Mouse (Mus musculus) limb, embryonic 13.5 days (tissue): ENCODE results near the gene Aldh1l1. TPM values are rescaled to one million over a fixed set of nuclear protein-coding genes. Genes with fewer than 3 reads are reported as not detected.
A peak's percentile ranks its signal among the peaks of the same experiment; 100 is the strongest.

Experiments used
- ATAC-seq: fragments of 200-750 bp; cut with Nextera tagmentation; 2 replicates; pipeline ENCODE4 v1.8.0; 2017; ENCODE audit warnings: low read depth, moderate number of reproducible peaks, moderate TSS enrichment; ENCODE audit not compliant: low FRiP score
- H3K27ac ChIP-seq: fragments of 300-500 bp; sonication (generic); 2 replicates; pipeline ENCODE4 v1.5.1; 2015; ENCODE audit warnings: inconsistent platforms, mild to moderate bottlenecking, moderate library complexity
- H3K27me3 ChIP-seq: fragments of 300-500 bp; sonication (generic); 2 replicates; pipeline ENCODE4 v1.6.1; 2015; ENCODE audit warnings: mild to moderate bottlenecking, inconsistent platforms
- H3K36me3 ChIP-seq: fragments of 300-500 bp; sonication (generic); 2 replicates; pipeline ENCODE4 v1.6.1; 2015; ENCODE audit warnings: inconsistent platforms, mild to moderate bottlenecking, moderate library complexity
- H3K4me1 ChIP-seq: fragments of 300-500 bp; sonication (generic); 2 replicates; pipeline ENCODE4 v1.6.1; 2015; ENCODE audit warnings: inconsistent platforms
- H3K4me2 ChIP-seq: fragments of 300-500 bp; sonication (generic); replicated peaks from 2 replicates; pipeline ENCODE4 v1.6.1; 2015; ENCODE audit warnings: inconsistent platforms, mild to moderate bottlenecking, moderate library complexity
- H3K4me3 ChIP-seq: fragments of 300-500 bp; sonication (generic); 2 replicates; pipeline ENCODE4 v1.5.1; 2015; ENCODE audit warnings: moderate library complexity, mild to moderate bottlenecking, inconsistent platforms
- H3K9ac ChIP-seq: fragments of 300-500 bp; sonication (generic); 2 replicates; pipeline ENCODE4 v1.6.1; 2015; ENCODE audit warnings: mild to moderate bottlenecking, inconsistent platforms
- H3K9me3 ChIP-seq: fragments of 300-500 bp; sonication (generic); 2 replicates; pipeline ENCODE4 v1.6.1; 2016; ENCODE audit warnings: inconsistent platforms
- WGBS: fragments of 180-500 bp; shearing (Covaris S2); methylation state at CpG from one replicate; pipeline ENCODE4 v1.1.7; 2015; 5-methylcytosine and 5-hydroxymethylcytosine counted together
- polyA plus RNA-seq: library from polyadenylated mRNA; unstranded; fragments of >200 nt; fragmentation: Nextera tagmentation; extraction: Ambion mirVana; gene quantifications from 2 replicates; pipeline ENCODE4 v1.2.1, GENCODE M21; 2015

The Aldh1l1 gene
- polyA plus RNA-seq, 1 experiment from 2014 or later: 2.4 TPM

GRCm38 (mm10) chr6:90472697-90473096, 13.5 kb upstream of the Aldh1l1 start:
- Histone ChIP-seq H3K4me2 (no peak overlapping the region), H3K4me1 (peaks cover 27% of the 10 kb centered on the region), H3K27me3 (no peaks in the 10 kb centered on the region), H3K9ac (no peak overlapping the region), H3K36me3 (no peaks in the 10 kb centered on the region), H3K9me3 (no peaks in the 10 kb centered on the region), H3K27ac (no peak overlapping the region), H3K4me3 (no peak overlapping the region)
- no peak for ATAC-seq
- 91% methylated on average over 3 of the region's 3 CpGs for WGBS

- Histone ChIP-seq H3K4me3 (no peak overlapping the region), H3K4me1 (peaks cover 27% of the 10 kb centered on the region), H3K27ac (no peak overlapping the region), H3K36me3 (no peaks in the 10 kb centered on the region), H3K4me2 (no peak overlapping the region), H3K9ac (no peak overlapping the region), H3K27me3 (no peaks in the 10 kb centered on the region), H3K9me3 (no peaks in the 10 kb centered on the region)
- ATAC-seq: no peak
- 92% methylated on average over 24 of the region's 24 CpGs for WGBS
Observed at GRCm38 (mm10) chr6:90473630-90474360, 12.4 kb upstream of the Aldh1l1 start.

- no peak overlapping the region for H3K4me2 ChIP-seq
- 85% methylated on average over 3 of the region's 3 CpGs for WGBS
- H3K27ac ChIP-seq: no peak overlapping the region
- no peak overlapping the region for H3K4me3 ChIP-seq
- H3K27me3 ChIP-seq: no peaks in the 10 kb centered on the region
- H3K9ac ChIP-seq: no peak overlapping the region
- no peaks in the 10 kb centered on the region for H3K36me3 ChIP-seq
- no peaks in the 10 kb centered on the region for H3K9me3 ChIP-seq
- H3K4me1 ChIP-seq: peaks cover 27% of the 10 kb centered on the region
- ATAC-seq: no peak
Observed at GRCm38 (mm10) chr6:90474361-90474750, 11.9 kb upstream of the Aldh1l1 start.

- Histone ChIP-seq H3K4me1 (peaks cover 27% of the 10 kb centered on the region), H3K9ac (no peak overlapping the region), H3K9me3 (no peaks in the 10 kb centered on the region), H3K36me3 (no peaks in the 10 kb centered on the region), H3K4me2 (no peak overlapping the region), H3K27ac (no peak overlapping the region), H3K27me3 (no peaks in the 10 kb centered on the region), H3K4me3 (no peak overlapping the region)
- 81% methylated on average over 4 of the region's 4 CpGs for WGBS
- no peak for ATAC-seq
Observed at GRCm38 (mm10) chr6:90475176-90475853, 10.9 kb upstream of the Aldh1l1 start.

GRCm38 (mm10) chr6:90475854-90476212, 10.4 kb upstream of the Aldh1l1 start:
- Histone ChIP-seq H3K27me3 (no peaks in the 10 kb centered on the region), H3K4me1 (peaks cover 23% of the 10 kb centered on the region), H3K4me3 (no peak overlapping the region), H3K36me3 (no peaks in the 10 kb centered on the region), H3K4me2 (no peak overlapping the region), H3K27ac (no peak overlapping the region), H3K9me3 (no peaks in the 10 kb centered on the region), H3K9ac (no peak overlapping the region)
- ATAC-seq: no peak
- WGBS: 74% methylated on average over 3 of the region's 3 CpGs

- 0 out of 2 replicates have a peak, but pooled peaks have one; percentile 33 for ATAC-seq
- Histone ChIP-seq H3K4me2 (no peak overlapping the region), H3K9ac (no peak overlapping the region), H3K27ac (no peak overlapping the region), H3K4me3 (no peak overlapping the region), H3K36me3 (no peaks in the 10 kb centered on the region), H3K4me1 (peaks cover 11% of the 10 kb centered on the region), H3K9me3 (no peaks in the 10 kb centered on the region), H3K27me3 (no peaks in the 10 kb centered on the region)
- 54% methylated on average over 14 of the region's 14 CpGs for WGBS
Observed at GRCm38 (mm10) chr6:90476941-90477518, 9.2 kb upstream of the Aldh1l1 start.

- Histone ChIP-seq H3K36me3 (no peaks in the 10 kb centered on the region), H3K27ac (no peak overlapping the region), H3K4me2 (no peak overlapping the region), H3K9me3 (no peaks in the 10 kb centered on the region), H3K4me3 (no peak overlapping the region), H3K4me1 (0 out of 2 replicates have a peak, but pooled peaks cover 4% of the 10 kb centered on the region), H3K27me3 (no peaks in the 10 kb centered on the region), H3K9ac (no peak overlapping the region)
- WGBS: 33% methylated on average over 3 of the region's 3 CpGs
- ATAC-seq: no peak
Observed at GRCm38 (mm10) chr6:90484249-90484648, 2.0 kb upstream of the Aldh1l1 start.

GRCm38 (mm10) chr6:90484876-90485275, 1.4 kb upstream of the Aldh1l1 start:
- H3K9me3 ChIP-seq: no peaks in the 10 kb centered on the region
- WGBS: 84% methylated on average over 5 of the region's 5 CpGs
- H3K27ac ChIP-seq: no peak overlapping the region
- H3K4me2 ChIP-seq: no peak overlapping the region
- H3K27me3 ChIP-seq: no peaks in the 10 kb centered on the region
- no peak overlapping the region for H3K4me3 ChIP-seq
- ATAC-seq: no peak
- H3K36me3 ChIP-seq: no peaks in the 10 kb centered on the region
- H3K4me1 ChIP-seq: 0 out of 2 replicates have a peak, but pooled peaks cover 4% of the 10 kb centered on the region
- H3K9ac ChIP-seq: no peak overlapping the region

GRCm38 (mm10) chr6:90487531-90487930, 1.3 kb downstream of the Aldh1l1 start:
- Histone ChIP-seq H3K27me3 (no peaks in the 10 kb centered on the region), H3K9ac (no peak overlapping the region), H3K36me3 (no peaks in the 10 kb centered on the region), H3K4me3 (no peak overlapping the region), H3K9me3 (no peaks in the 10 kb centered on the region), H3K4me1 (0 out of 2 replicates have a peak, but pooled peaks cover 4% of the 10 kb centered on the region), H3K4me2 (no peak overlapping the region), H3K27ac (no peak overlapping the region)
- ATAC-seq: no peak
- WGBS: 94% methylated on average over 1 of the region's 1 CpGs

GRCm38 (mm10) chr6:90489532-90489931, 3.3 kb downstream of the Aldh1l1 start:
- Histone ChIP-seq H3K9me3 (no peaks in the 10 kb centered on the region), H3K27me3 (no peaks in the 10 kb centered on the region), H3K9ac (no peak overlapping the region), H3K4me2 (no peak overlapping the region), H3K4me3 (no peak overlapping the region), H3K27ac (no peak overlapping the region), H3K4me1 (0 out of 2 replicates have a peak, but pooled peaks cover 4% of the 10 kb centered on the region), H3K36me3 (no peaks in the 10 kb centered on the region)
- no peak for ATAC-seq
- 84% methylated on average over 3 of the region's 3 CpGs for WGBS

GRCm38 (mm10) chr6:90490976-90491375, 4.7 kb downstream of the Aldh1l1 start:
- no peak overlapping the region for H3K4me2 ChIP-seq
- 73% methylated on average over 2 of the region's 2 CpGs for WGBS
- H3K9ac ChIP-seq: no peak overlapping the region
- H3K4me1 ChIP-seq: peaks cover 12% of the 10 kb centered on the region
- no peaks in the 10 kb centered on the region for H3K27me3 ChIP-seq
- no peaks in the 10 kb centered on the region for H3K9me3 ChIP-seq
- H3K36me3 ChIP-seq: no peaks in the 10 kb centered on the region
- no peak for ATAC-seq
- H3K4me3 ChIP-seq: no peak overlapping the region
- H3K27ac ChIP-seq: no peak overlapping the region

- Histone ChIP-seq H3K27me3 (no peaks in the 10 kb centered on the region), H3K9me3 (no peaks in the 10 kb centered on the region), H3K9ac (no peak overlapping the region), H3K36me3 (no peaks in the 10 kb centered on the region), H3K4me3 (no peak overlapping the region), H3K27ac (no peak overlapping the region), H3K4me2 (no peak overlapping the region), H3K4me1 (peaks cover 9% of the 10 kb centered on the region)
- 86% methylated on average over 10 of the region's 10 CpGs for WGBS
- ATAC-seq: no peak
Observed at GRCm38 (mm10) chr6:90491956-90492744, 5.9 kb downstream of the Aldh1l1 start.
